Mouse (Mus musculus) liver, adult (tissue): ENCODE measurements around the gene Zc3h18.

Experiments used
- GATA4 ChIP-seq: IDR thresholded peaks from 2 replicates; pipeline ENCODE4 v1.6.1; 2014; ENCODE audit warnings: mild to moderate bottlenecking, low read length; ENCODE audit not compliant: insufficient replicate concordance

The Zc3h18 gene

DNA sequence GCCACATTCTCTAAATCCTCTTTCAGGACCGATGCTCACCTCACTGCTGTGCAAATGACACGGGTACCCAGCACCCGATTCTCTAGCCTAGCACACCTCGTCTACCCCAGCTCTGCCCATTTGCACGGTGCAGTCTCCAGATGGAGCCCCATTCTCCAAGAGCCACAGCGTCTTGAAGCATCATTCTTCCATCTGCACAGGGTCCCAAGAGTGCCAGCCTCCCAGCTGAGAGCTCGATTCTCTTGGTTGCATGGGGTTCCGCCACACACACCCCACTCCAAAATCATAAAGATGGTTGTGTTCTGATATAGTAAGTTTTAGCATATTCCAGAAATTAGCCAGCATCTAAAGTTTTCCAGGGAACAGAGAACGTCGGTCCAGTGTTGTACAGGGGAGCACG, 33.1 kb upstream of the Zc3h18 start:
- TF ChIP-seq GATA4 = no peak

DNA sequence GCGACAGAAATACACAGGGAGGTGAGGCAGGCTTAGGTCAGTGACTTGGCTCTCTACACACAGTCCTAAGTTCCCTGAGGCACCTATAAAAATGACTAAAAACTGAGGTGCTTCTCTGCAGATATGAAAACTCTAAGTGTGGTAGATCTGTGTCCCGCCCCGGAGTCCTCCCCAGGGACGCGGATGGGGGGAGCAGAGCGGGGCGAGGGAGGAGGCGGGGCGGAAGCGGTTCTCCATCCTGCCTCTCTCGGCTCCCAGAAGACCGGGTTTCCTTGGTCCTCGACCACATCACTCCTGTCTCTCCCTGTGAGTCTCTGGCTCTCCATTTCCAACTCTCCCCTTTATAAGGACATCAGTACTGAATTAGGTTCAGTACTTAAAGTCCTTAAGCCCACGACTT, 32.7 kb upstream of the Zc3h18 start:
- no peak for TF ChIP-seq GATA4

DNA sequence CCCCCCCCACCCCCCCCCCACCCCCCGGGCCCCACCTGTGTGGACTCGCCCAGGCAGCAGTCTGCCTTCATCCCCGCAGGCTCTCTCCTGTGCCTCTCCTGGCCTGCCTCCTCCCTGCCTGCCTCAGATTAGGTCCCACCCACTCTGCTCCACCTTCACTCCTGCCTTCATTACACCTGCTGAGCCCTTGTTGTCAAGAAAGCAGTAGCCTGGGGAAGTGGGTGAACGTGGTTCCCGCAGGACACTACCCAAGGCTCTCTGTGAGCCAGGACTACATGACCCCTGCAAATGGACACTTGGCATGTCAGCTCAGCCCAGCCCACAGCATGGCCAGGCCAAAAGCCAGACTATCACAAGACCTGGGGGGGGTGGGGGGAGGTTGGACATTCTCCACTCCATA, 32.2 kb upstream of the Zc3h18 start:
- TF ChIP-seq GATA4 = no peak

DNA sequence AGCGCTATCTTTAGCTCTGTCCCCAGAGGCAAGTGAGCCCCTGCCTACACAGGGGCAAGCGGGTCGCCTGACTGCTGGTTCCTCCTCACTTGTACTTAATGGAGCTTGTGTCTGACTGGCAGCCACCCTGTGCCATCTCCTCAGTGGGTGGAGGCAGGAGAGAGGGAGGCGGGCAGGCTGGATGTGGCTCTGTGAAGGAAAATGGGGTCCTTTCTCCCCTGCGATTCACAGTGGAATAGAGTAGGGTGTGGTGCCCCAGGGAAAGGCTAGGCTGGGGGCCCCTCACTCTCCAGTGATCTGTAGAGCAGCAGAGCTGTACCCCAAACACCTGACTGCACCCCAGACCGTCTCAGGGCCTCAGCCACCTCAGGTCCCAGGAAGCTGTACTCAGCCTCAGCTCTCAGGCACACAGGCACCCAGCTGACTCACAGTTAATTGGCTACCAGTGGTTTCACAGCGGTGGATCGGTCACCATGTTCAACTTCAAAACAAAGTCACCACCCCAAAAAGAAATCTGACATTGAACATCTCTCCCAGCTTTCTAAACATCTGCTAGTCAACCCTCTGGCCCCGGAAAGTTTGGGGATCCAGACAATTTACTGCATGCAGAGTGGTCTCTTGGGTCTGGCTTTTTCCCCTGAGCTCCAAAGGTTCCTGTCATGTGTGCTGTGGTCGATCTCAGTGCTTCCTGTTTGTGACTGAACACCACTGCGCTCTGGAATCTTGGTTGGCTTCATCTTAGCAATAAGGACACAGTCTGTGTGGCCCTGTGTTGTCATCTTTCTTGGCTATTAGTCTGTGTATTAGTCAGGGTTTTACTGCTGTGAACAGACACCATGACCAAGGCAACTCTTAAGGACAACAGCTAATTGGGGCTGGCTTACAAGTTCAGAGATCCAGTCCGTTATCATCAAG, 31.0 kb upstream of the Zc3h18 start:
- TF ChIP-seq GATA4 = no peak

DNA sequence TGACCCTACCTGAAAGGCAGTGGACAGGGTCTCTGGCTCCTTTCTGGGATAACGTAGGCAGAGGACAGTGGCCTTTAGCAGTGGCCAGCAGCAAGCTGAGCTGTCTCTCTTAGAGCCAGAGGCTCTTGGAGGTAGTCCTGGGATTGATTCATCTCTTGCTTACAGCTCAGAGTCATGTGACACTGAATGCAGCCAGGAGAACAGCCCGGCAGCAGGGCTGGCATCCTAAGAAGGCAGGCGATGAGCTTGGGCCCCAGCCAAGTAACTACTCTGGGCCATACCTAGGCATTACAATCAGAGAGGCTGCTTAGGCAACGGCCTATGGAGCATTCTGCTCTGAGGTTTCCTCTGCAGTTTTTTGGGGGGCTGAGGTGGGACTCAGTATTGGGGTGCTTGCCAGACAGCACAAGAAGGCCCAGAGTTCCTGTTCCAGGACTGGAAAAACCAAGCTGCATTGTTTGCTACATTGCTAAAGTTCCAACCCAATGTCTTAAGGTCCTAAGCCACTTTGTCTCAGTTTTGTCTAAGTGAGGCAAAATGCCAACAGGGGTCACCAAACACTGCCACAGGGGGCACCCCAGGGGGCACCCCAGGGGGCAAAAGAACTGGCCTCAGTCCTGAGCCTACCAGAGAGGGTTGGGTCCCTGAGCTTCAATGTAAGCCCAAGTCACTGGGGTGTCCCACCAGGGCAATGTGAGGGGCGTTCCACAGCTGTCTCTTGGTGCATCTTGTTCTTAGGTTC, 28.4 kb upstream of the Zc3h18 start:
- TF ChIP-seq GATA4 = no peak

DNA sequence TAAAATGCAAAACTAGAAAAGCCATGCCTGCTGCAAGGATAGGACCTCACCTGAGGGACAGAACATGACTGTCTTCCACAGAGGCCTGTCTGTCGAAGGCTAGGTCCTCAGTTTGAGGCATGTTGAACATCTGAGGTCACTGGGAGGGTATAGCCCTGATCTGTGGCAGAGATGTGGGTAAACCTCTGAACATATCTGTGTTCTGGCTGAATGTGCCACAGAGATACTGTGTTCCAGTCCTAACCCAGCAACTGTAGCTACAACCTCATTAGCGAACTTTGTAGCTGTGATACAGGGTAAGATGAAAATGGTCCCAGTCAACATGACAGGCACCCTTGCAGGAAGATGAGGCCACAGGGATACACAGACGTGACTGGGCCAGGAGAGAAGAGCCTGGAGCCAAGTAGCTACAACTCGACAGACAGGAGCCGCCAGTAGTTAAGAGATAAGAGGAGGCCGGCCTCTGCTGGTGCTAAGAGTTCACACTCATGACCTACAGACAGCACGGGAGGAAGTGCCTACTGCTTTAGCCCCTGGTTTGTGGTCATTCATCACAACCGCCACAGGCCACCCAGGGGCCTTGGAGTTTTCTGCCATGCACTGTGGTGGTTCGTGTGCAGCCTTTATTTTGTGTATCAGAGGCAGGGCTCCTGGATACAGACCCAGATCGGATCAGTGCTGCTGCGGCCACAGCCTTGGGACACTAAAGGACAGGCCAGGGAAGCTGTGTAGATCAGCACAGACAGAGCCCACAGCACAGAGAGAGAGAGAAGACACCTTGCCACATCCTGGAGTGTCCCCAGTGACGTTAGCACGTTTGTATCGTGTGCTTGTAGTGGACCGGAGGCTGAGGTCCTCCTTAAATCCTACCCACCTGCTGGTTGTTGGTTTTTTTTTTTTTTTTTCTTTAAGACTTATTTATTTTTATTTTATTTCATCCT, 26.8 kb upstream of the Zc3h18 start:
- peak; percentile 16; the same call in 1 of the 2 replicates for TF ChIP-seq GATA4

DNA sequence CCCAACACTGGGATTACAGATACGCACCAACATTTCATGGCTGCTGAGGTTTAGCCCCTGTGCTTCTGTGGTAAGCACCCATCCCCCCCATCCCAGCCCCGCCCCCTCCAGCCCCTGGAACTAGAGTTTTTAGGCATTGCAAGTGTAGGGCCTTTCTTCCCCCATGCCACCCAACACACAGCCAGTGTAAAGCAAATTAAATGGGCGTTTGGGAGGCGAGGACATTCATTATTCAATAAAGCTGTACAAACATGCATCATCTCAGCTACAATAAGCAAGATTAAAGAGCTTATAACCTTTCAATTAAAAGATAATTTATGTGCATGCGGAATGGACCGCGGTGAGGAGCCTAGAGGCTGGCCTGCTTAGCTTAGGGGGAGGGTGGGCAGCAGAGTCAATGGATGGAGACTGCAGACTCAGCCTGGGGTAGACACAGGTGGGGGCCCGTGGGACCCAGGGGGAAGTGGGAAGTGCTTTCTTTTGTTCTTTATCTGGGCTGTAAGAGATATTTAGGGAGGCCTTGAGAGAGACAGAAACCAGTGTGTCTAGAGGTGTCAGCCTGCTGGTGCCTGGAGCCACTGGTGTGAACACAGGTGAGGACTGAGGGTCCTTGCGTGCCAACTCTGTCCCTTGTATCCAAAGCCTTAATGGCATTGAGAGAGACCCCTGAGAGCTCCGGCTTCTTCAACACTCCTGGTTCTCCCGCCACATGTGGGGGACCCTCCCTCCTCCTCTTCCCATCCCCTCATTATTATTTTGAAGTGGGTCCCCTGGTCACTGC, 25.9 kb upstream of the Zc3h18 start:
- no peak for TF ChIP-seq GATA4

- TF ChIP-seq GATA4 = no peak
These were observed 22.3 kb upstream of the Zc3h18 start for GRCm38 (mm10) chr8:122354157-122354556.

DNA sequence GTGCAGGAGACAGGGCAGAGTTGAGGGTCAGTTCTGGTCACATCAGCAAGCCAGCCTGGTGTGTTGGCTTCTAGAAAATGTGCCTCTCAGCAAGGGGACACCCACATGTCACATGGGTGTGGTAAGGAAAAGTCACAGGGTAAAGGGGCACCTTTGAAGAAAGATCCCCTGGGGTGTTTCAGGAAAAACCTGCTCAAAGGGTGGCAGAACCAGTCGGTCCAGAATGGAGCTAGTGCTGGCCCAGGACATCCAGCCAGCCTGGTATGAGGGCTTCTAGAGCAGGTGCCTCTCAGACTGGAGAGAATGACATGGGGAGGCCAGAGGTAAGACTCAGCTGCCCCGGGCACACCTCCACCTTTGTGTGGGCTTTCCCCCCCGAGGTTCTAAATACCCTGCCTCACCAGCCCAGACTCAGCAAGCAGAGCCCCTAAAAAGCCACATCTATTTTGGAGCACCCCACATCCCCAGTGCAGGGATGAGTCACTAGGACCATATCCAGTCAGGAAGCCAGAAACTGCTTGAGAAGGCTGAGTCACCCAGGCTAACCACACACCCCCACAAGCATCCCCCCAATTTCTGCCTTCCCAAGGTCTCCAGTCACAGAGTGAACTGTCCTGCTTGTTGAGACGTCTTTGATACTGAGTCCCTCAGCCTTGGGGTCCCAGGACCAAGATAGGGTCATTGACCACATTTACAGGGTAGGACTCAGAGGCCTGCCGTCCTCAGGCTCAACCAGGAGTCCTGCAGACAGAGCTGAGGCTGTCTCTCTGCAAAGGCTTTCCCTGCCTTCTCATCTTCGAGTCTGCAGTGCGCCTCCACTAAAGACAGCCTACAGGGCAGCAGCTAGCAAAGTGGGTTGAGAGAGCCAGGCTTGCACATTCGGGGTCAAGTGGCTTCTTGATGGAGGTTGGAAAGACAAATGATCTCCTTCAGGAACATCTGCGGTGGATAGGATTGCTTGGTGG, 20.5 kb upstream of the Zc3h18 start:
- TF ChIP-seq GATA4 = no peak

DNA sequence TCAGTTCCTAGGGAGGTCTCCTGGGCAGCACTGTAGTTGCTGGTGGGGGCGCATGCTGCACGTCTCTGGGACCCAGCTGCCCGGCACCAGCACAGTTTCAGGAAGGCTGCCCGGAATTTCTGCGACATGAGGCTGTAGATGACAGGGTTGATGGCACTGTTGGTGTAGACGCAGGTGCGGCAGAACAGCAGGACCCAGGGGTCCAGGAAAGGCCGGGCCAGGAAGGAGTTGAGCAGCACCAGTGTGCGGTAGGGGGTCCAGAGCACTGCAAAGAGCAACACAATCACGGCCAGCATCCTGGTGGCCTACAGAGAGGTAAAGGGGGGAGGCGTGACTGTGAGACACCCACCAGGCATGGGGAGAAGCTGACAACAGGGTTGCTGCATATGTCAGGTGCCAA, 19.2 kb upstream of the Zc3h18 start:
- no peak for TF ChIP-seq GATA4

DNA sequence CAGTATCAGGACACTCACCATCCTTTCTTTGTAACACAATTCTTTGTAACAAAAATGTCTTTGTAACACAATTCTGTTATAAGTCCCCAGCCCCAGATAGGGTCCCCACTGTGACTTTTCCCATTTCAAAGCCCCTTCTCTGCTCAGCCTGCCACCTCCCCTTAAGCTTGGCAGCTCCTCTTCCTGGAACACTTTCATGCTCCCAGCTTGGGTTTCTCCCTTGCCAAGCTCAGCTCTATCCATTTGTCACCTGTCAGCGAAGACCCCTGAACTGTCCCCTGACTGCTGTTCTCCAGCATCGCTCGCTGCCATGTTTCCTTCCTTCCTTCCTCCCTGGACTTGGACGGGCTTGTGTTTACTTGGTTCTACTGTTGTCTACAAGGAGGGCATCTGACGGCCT, 18.8 kb upstream of the Zc3h18 start:
- TF ChIP-seq GATA4 = no peak

DNA sequence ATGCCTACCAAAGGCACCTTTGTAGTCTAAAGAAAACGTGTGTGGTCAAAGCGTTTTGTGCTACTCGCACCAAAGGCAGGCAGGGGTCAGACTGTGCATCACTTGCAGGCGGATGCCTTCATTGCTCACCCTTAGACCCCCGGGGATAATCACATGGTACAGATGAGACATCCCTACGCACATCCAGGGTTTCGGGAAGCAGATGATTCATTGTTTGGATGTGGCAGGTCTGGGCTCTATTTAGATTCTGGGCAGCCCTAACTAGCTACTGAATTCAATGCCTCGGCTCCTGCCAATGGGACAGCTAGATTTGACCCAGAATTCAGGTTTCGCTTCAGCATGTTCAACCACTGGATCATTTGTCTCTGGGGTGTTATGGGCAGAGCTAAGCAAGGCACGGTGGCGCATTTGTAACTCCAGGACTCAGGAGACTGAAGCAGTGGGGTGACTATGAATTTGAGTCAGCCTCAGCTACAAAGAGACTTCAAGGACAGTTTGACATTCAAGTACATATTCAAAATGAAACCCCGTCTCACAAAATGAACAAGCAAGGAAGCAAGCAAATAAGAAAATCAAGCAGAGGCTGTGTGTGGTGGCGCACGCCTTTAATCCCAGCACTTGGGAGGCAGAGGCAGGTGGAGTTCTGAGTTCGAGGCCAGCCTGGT, 17.2 kb upstream of the Zc3h18 start:
- no peak for TF ChIP-seq GATA4

DNA sequence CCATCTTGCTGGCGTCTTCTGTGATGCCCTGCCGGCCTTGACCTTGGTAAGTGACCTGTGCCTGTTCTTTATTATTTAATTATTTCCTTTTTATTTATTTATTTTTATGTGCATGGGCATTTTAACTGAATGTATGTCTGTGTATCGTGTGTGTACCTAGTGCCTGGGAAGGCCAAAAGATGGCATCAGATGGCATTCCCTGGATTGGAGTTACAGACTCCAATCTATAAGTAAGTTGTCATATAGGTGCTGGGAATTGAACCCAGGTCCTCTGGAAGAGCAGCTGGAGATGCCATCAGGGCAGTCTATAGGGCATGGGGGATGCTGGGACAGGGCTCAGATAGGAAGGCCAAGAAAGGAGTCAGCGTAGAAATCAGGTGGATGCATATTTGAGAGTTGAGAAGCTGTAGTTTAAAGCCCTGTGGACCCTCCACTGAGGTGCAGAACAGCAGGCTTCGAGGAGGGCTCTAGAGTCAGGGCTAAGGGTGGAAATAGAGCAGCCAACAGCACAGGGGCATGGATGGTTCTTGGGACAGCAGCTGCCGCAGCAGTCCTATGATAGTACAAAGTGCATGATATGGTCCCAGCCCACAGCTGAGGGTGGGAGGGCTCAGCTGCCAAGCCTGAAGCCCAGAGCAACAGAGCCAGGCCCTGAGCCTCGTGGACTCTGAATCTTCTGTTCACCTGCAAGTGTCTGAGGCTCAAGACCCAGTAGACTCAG, 15.6 kb upstream of the Zc3h18 start, which contains the start of gene Trhr2:
Gene Trhr2, minus strand, starts transcription at position 51 of the 721 bp plus-strand sequence.
- no peak for TF ChIP-seq GATA4
